8 mouse cellular contexts compared by ENCODE assay signal in genomic region chr10:83637295-83637694, GRCm38 (mm10). TPM values are rescaled to one million over a fixed set of nuclear protein-coding genes. Genes with fewer than 3 reads are reported as not detected.
A peak's percentile ranks its signal among the peaks of the same experiment; 100 is the strongest.
DNase-seq lines count a peak whose midpoint lies in the region; ATAC-seq and TF ChIP-seq lines count a peak whose summit lies in the region.

No protein-coding gene starts in this region.

- ATAC-seq in lung, embryonic 16.5 days (ENCODE audit: low read depth), result peak; percentile 86
- ATAC-seq in stomach, embryonic 16.5 days (ENCODE audit: insufficient read depth, low FRiP score), result peak; percentile 66; the same call in 1 of the 2 replicates

- peak; percentile 63 for TF ChIP-seq POLR2A in heart, adult 2 months (IDR thresholded peaks at IDR 0.05; ENCODE audit: insufficient read depth, low read depth, low read length)

- 0 out of 2 replicates have a peak, but pooled peaks have one; percentile 11 for TF ChIP-seq CTCF in heart, adult 2 months (IDR thresholded peaks at IDR 0.05)

- under 1% methylated on average over 6 of the region's 6 CpGs for WGBS in heart, adult 2 months
- WGBS in large intestine, adult 2 months, result 3% methylated on average over 6 of the region's 6 CpGs
- WGBS in lung, embryonic 16.5 days, result 20% methylated on average over 6 of the region's 6 CpGs
- WGBS in stomach, embryonic 16.5 days, result 23% methylated on average over 6 of the region's 6 CpGs

- no peaks in the 10 kb centered on the region for H3K9me3 ChIP-seq in lung, embryonic 16.5 days (ENCODE audit: control insufficient read depth, low read length)
- H3K9me3 ChIP-seq in stomach, embryonic 16.5 days (replicated peaks; ENCODE audit: control insufficient read depth, low read length), result no peaks in the 10 kb centered on the region

- H3K27ac ChIP-seq in heart, adult 2 months, result peak overlapping the region; percentile 62
- H3K27ac ChIP-seq in lung, embryonic 16.5 days (ENCODE audit: low read length), result peak overlapping the region; percentile 42; the same call in 1 of the 2 replicates
- H3K27ac ChIP-seq in stomach, embryonic 16.5 days (ENCODE audit: low read length), result no peak overlapping the region

- intact Hi-C loops in heart, adult 2 months (cut with DNase I), result no loop called here

- H3K27me3 ChIP-seq in heart, adult 2 months (ENCODE audit: control insufficient read depth, insufficient read depth, low read length), result no peaks in the 10 kb centered on the region
- H3K27me3 ChIP-seq in lung, embryonic 16.5 days (ENCODE audit: control insufficient read depth, insufficient read depth, low read depth, low read length), result no peaks in the 10 kb centered on the region
- H3K27me3 ChIP-seq in stomach, embryonic 16.5 days (ENCODE audit: control insufficient read depth, insufficient read depth, low read length), result no peaks in the 10 kb centered on the region

- peak overlapping the region; percentile 4 for H3K4me3 ChIP-seq in heart, adult 2 months
- no peak overlapping the region for H3K4me3 ChIP-seq in lung, embryonic 16.5 days (ENCODE audit: low read length)
- no peak overlapping the region for H3K4me3 ChIP-seq in stomach, embryonic 16.5 days (replicated peaks; ENCODE audit: low read length)

- H3K79me2 ChIP-seq in heart, adult 2 months (replicated peaks; ENCODE audit: control insufficient read depth, insufficient read depth, low read length), result peaks cover 2% of the 10 kb centered on the region

- peaks cover 10% of the 10 kb centered on the region for H3K4me1 ChIP-seq in heart, adult 2 months (ENCODE audit: control insufficient read depth, insufficient read depth, low read length)
- H3K4me1 ChIP-seq in lung, embryonic 16.5 days (replicated peaks; ENCODE audit: control insufficient read depth, insufficient read depth, low read length), result peaks cover 10% of the 10 kb centered on the region; the same call in 1 of the 2 replicates
- H3K4me1 ChIP-seq in stomach, embryonic 16.5 days (ENCODE audit: control insufficient read depth, insufficient read depth, low read length), result peaks cover 4% of the 10 kb centered on the region

- H3K4me2 ChIP-seq in lung, embryonic 16.5 days (ENCODE audit: low read depth, low read length), result no peak overlapping the region
- no peak overlapping the region for H3K4me2 ChIP-seq in stomach, embryonic 16.5 days (ENCODE audit: low read depth, low read length)

- no peak overlapping the region for H3K9ac ChIP-seq in heart, adult 2 months (ENCODE audit: low read depth, low read length)
- H3K9ac ChIP-seq in lung, embryonic 16.5 days (ENCODE audit: low read length), result no peak overlapping the region
- no peak overlapping the region for H3K9ac ChIP-seq in stomach, embryonic 16.5 days (ENCODE audit: low read length)

- H3K36me3 ChIP-seq in heart, adult 2 months (ENCODE audit: control insufficient read depth, insufficient read depth, low read length), result peaks cover 3% of the 10 kb centered on the region
- peaks cover 2% of the 10 kb centered on the region; the same call in 1 of the 2 replicates for H3K36me3 ChIP-seq in lung, embryonic 16.5 days (ENCODE audit: control insufficient read depth, insufficient read depth, low read length)
- H3K36me3 ChIP-seq in stomach, embryonic 16.5 days (ENCODE audit: control insufficient read depth, insufficient read depth, low read length), result no peaks in the 10 kb centered on the region

- DNase-seq in urinary bladder, postnatal 14 days (ENCODE audit: low spot score), result peak; percentile 74
- no peak for DNase-seq in urinary bladder, adult 2 months (ENCODE audit: low spot score)
- peak; percentile 31 for DNase-seq in embryo, embryonic 10.5 days (ENCODE audit: low spot score)
- DNase-seq in heart, adult 2 months, result peak; percentile 84 to 91
- DNase-seq in large intestine, adult 2 months (ENCODE audit: low read depth, low spot score), result peak; percentile 79
- DNase-seq in thymus, postnatal 14 days, result no peak

- peak; percentile 81; the same call in 1 of the 2 replicates for TF ChIP-seq EP300 in heart, adult 2 months (IDR thresholded peaks at IDR 0.05; ENCODE audit: insufficient read depth, low read depth, low read length)

RNA-seq across cellular contexts. Expression of gene Appl2, which starts 11.2 kb away (rescaled TPM):
- polyA plus RNA-seq in urinary bladder, adult 2 months (2012; rRNA removed), result 33.1 and 49.3 TPM in 2 replicates
- 10 to 100 TPM; 40.7 to 41.4 TPM for total RNA-seq in heart, adult 2 months (2021)
- 25.7 and 43.2 TPM in 2 replicates for polyA plus RNA-seq in heart, adult 2 months (2012; rRNA removed)
- 13.9 and 21.9 TPM in 2 replicates for polyA plus RNA-seq in large intestine, adult 2 months (2012; rRNA removed)
- 53.8 and 55.6 TPM in 2 replicates for polyA plus RNA-seq in lung, embryonic 16.5 days (2015; fragmentation: Nextera tagmentation; extraction: Ambion mirVana)
- polyA plus RNA-seq in stomach, embryonic 16.5 days (2015; fragmentation: Nextera tagmentation; extraction: Ambion mirVana), result 81.9 and 86.7 TPM in 2 replicates

Comparison
In these comparisons a context has a peak if more than half of its experiments do, and no peak if none do; other contexts are left out.
1. DNase-seq: peak in urinary bladder, postnatal 14 days (single experiment), embryo, embryonic 10.5 days (single experiment), heart, adult 2 months (2 of 2) and large intestine, adult 2 months (single experiment); none in urinary bladder, adult 2 months (single experiment) and thymus, postnatal 14 days (single experiment).